Mouse (Mus musculus): ENCODE results near the gene D630045J12Rik.

The D630045J12Rik gene

GRCm38 (mm10) chr6:38242295-38242830 is 11.4 kb downstream of the D630045J12Rik start:
- no peak for DNase-seq

- no peak for DNase-seq
Measured at GRCm38 (mm10) chr6:38241508-38241907, 12.3 kb downstream of the D630045J12Rik start.

GRCm38 (mm10) chr6:38240618-38241017 is 13.2 kb downstream of the D630045J12Rik start:
- DNase-seq: no peak

- DNase-seq: no peak
Measured at GRCm38 (mm10) chr6:38238382-38238781, 15.4 kb downstream of the D630045J12Rik start.

GRCm38 (mm10) chr6:38235991-38236658 is 17.7 kb downstream of the D630045J12Rik start:
- DNase-seq: no peak

- DNase-seq: no peak
Measured at GRCm38 (mm10) chr6:38233803-38234202, 20.0 kb downstream of the D630045J12Rik start.

- no peak for DNase-seq
Measured at GRCm38 (mm10) chr6:38232917-38233316, 20.9 kb downstream of the D630045J12Rik start.

- peak; percentile 17 for DNase-seq
Measured at GRCm38 (mm10) chr6:38231994-38232393, 21.8 kb downstream of the D630045J12Rik start.

GRCm38 (mm10) chr6:38224079-38224478 is 29.7 kb downstream of the D630045J12Rik start:
- no peak for DNase-seq

GRCm38 (mm10) chr6:38219261-38219660 is 34.5 kb downstream of the D630045J12Rik start:
- no peak for DNase-seq

GRCm38 (mm10) chr6:38215448-38216110 is 38.2 kb downstream of the D630045J12Rik start:
- no peak for DNase-seq

- DNase-seq: no peak
Measured at GRCm38 (mm10) chr6:38207621-38208020, 46.2 kb downstream of the D630045J12Rik start.

GRCm38 (mm10) chr6:38206941-38207531 is 46.8 kb downstream of the D630045J12Rik start:
- DNase-seq: no peak

- no peak for DNase-seq
Measured at GRCm38 (mm10) chr6:38205375-38205774, 48.4 kb downstream of the D630045J12Rik start.

- DNase-seq: no peak
Measured at GRCm38 (mm10) chr6:38203820-38204219, 50.0 kb downstream of the D630045J12Rik start.

GRCm38 (mm10) chr6:38202816-38203215 is 51.0 kb downstream of the D630045J12Rik start:
- DNase-seq: no peak

- no peak for DNase-seq
Measured at GRCm38 (mm10) chr6:38201495-38201894, 52.3 kb downstream of the D630045J12Rik start.

GRCm38 (mm10) chr6:38199599-38199998 is 54.2 kb downstream of the D630045J12Rik start:
- DNase-seq: no peak

GRCm38 (mm10) chr6:38198727-38199126 is 55.1 kb downstream of the D630045J12Rik start:
- no peak for DNase-seq

- no peak for DNase-seq
Measured at GRCm38 (mm10) chr6:38196266-38197189, 57.3 kb downstream of the D630045J12Rik start.

GRCm38 (mm10) chr6:38195306-38195705 is 58.5 kb downstream of the D630045J12Rik start:
- DNase-seq: no peak

- DNase-seq: no peak
Measured at GRCm38 (mm10) chr6:38194046-38194445, 59.8 kb downstream of the D630045J12Rik start.

- DNase-seq: no peak
Measured at GRCm38 (mm10) chr6:38192952-38193351, 60.9 kb downstream of the D630045J12Rik start.
